In genomic region chr6:99166169-99166568, GRCm38 (mm10) we compare ENCODE assay signal across 15 mouse cellular contexts.
DNase-seq lines count a peak whose midpoint lies in the region; ATAC-seq and TF ChIP-seq lines count a peak whose summit lies in the region.
"Had no signal": no experiment of that assay in that cellular context is flagged by ENCODE, and none has a peak within 500 bp of the region (broad histone marks: within the 10 kb centered on the region; RNA-seq: fewer than 3 reads in every experiment).

No protein-coding gene starts in this region.

- intact Hi-C loops in gastrocnemius, postnatal 14 days (cut with DNase I; ENCODE audit: low total_unique reads), result no loop called here
- intact Hi-C loops in gastrocnemius, postnatal 36 days (cut with DNase I), result no loop called here

- 89% methylated on average over 4 of the region's 4 CpGs for WGBS in kidney, adult 2 months

- H3K4me3 ChIP-seq in kidney, adult 2 months (ENCODE audit: insufficient read depth, low read depth, low read length), result no peak overlapping the region
- H3K4me3 ChIP-seq: lung, embryonic 15.5 days; neural tube, embryonic 13.5 days had no signal

- no peaks in the 10 kb centered on the region; the same call in 1 of the 2 replicates for H3K36me3 ChIP-seq in kidney, adult 2 months (ENCODE audit: control insufficient read depth, insufficient read depth, low read length)
- H3K36me3 ChIP-seq: lung, embryonic 15.5 days; neural tube, embryonic 13.5 days had no signal

- TF ChIP-seq CTCF in kidney, adult 2 months (conservative IDR thresholded peaks at IDR 0.05; ENCODE audit: insufficient read depth, insufficient read length, low read depth, low read length), result no peak

- H3K27ac ChIP-seq in kidney, adult 2 months (ENCODE audit: insufficient read depth, low read depth, low read length), result no peak overlapping the region
- H3K27ac ChIP-seq: neural tube, embryonic 13.5 days had no signal

- H3K27me3 ChIP-seq in kidney, adult 2 months (replicated peaks; ENCODE audit: control insufficient read depth, insufficient read depth, low read length), result no peaks in the 10 kb centered on the region
- H3K27me3 ChIP-seq: lung, embryonic 15.5 days; Patski had no signal

- peak; percentile 16 for DNase-seq in gastrocnemius, postnatal 14 days
- no peak for DNase-seq in gastrocnemius, postnatal 36 days
- DNase-seq in urinary bladder, postnatal 14 days (ENCODE audit: low spot score), result peak; percentile 21
- DNase-seq in urinary bladder, adult 2 months (ENCODE audit: low spot score), result no peak
- DNase-seq in Muller cell, postnatal 12 days (ENCODE audit: inconsistent ontology term), result no peak
- no peak for DNase-seq in kidney, adult 2 months
- no peak for DNase-seq in spleen, adult 12 weeks (ENCODE audit: low spot score)
- DNase-seq: adrenal gland, postnatal 10 days; cerebellum, adult 11 months; midbrain, embryonic 14.5 days had no signal

- 0 out of 2 replicates have a peak, but pooled peaks have one; percentile 3 for ATAC-seq in neutrophil, adult 5-6 weeks (ENCODE audit: extremely low read depth, insufficient number of reproducible peaks, low FRiP score, poor library complexity, severe bottlenecking)
- ATAC-seq: intestine, postnatal 0 days; Patski had no signal

- TF ChIP-seq POLR2A in kidney, adult 2 months (IDR thresholded peaks at IDR 0.05; ENCODE audit: low read depth, low read length), result no peak

- H3K4me1 ChIP-seq in kidney, adult 2 months (ENCODE audit: control insufficient read depth, insufficient read depth, low read length), result no peaks in the 10 kb centered on the region
- H3K4me1 ChIP-seq: neural tube, embryonic 13.5 days had no signal

Comparison
In these comparisons a context has a peak if more than half of its experiments do, and no peak if none do; other contexts are left out.
1. DNase-seq: peak in gastrocnemius, postnatal 14 days (single experiment) and urinary bladder, postnatal 14 days (single experiment); none in gastrocnemius, postnatal 36 days (0 of 2), urinary bladder, adult 2 months (single experiment), Muller cell, postnatal 12 days (single experiment), kidney, adult 2 months (single experiment) and spleen, adult 12 weeks (single experiment).